Mouse (Mus musculus) intestine, embryonic 16.5 days (tissue): Measurements from ENCODE around the gene Mrrf. TPM values are rescaled to one million over a fixed set of nuclear protein-coding genes. Genes with fewer than 3 reads are reported as not detected.
A peak's percentile ranks its signal among the peaks of the same experiment; 100 is the strongest.
"Not testable (repeated sequence)": the region's sequence is repeated elsewhere in the genome, so short reads cannot be mapped to it uniquely, and the experiment has no call there.

Source experiments
- ATAC-seq: fragments of 200-750 bp; cut with Nextera tagmentation; 2 replicates; pipeline ENCODE4 v1.8.0; 2017; ENCODE audit warnings: moderate TSS enrichment, moderate library complexity
- H3K27ac ChIP-seq: fragments of 300-500 bp; sonication (generic); 2 replicates; pipeline ENCODE4 v1.5.1; 2014; ENCODE audit warnings: mild to moderate bottlenecking, low read length
- H3K27me3 ChIP-seq: fragments of 300-500 bp; sonication (generic); replicated peaks from 2 replicates; pipeline ENCODE4 v1.6.1; 2014; ENCODE audit warnings: low read length, control low read depth, mixed read lengths; ENCODE audit not compliant: control insufficient read depth, insufficient read depth
- H3K36me3 ChIP-seq: fragments of 300-500 bp; sonication (generic); 2 replicates; pipeline ENCODE4 v1.6.1; 2014; ENCODE audit warnings: low read length, control low read depth; ENCODE audit not compliant: control insufficient read depth, insufficient read depth
- H3K4me1 ChIP-seq: fragments of 300-500 bp; sonication (generic); 2 replicates; pipeline ENCODE4 v1.6.1; 2014; ENCODE audit warnings: low read length, control low read depth, mixed read lengths; ENCODE audit not compliant: control insufficient read depth, insufficient read depth
- H3K4me2 ChIP-seq: fragments of 300-500 bp; sonication (generic); 2 replicates; pipeline ENCODE4 v1.6.1; 2014; ENCODE audit warnings: low read depth, low read length, control low read depth
- H3K4me3 ChIP-seq: fragments of 300-500 bp; sonication (generic); 2 replicates; pipeline ENCODE4 v1.5.1; 2014; ENCODE audit warnings: mild to moderate bottlenecking, low read length
- H3K9ac ChIP-seq: fragments of 300-500 bp; sonication (generic); 2 replicates; pipeline ENCODE4 v1.6.1; 2014; ENCODE audit warnings: low read depth, low read length
- H3K9me3 ChIP-seq: fragments of 300-500 bp; sonication (generic); 2 replicates; pipeline ENCODE4 v1.6.1; 2016; ENCODE audit warnings: low read length, control low read depth; ENCODE audit not compliant: control insufficient read depth
- WGBS: fragments of 180-500 bp; shearing (Covaris S2); extraction: QIAGEN DNeasy Blood & Tissue Kit; methylation state at CpG from one replicate; pipeline ENCODE4 v1.1.7; 2014; 5-methylcytosine and 5-hydroxymethylcytosine counted together
- polyA plus RNA-seq: library from polyadenylated mRNA; unstranded; fragments of >200 nt; fragmentation: Nextera tagmentation; extraction: Ambion mirVana; gene quantifications from 2 replicates; pipeline ENCODE4 v1.2.1, GENCODE M21; 2015

The Mrrf gene
- polyA plus RNA-seq, 1 experiment from 2014 or later = 32.3 TPM

DNA sequence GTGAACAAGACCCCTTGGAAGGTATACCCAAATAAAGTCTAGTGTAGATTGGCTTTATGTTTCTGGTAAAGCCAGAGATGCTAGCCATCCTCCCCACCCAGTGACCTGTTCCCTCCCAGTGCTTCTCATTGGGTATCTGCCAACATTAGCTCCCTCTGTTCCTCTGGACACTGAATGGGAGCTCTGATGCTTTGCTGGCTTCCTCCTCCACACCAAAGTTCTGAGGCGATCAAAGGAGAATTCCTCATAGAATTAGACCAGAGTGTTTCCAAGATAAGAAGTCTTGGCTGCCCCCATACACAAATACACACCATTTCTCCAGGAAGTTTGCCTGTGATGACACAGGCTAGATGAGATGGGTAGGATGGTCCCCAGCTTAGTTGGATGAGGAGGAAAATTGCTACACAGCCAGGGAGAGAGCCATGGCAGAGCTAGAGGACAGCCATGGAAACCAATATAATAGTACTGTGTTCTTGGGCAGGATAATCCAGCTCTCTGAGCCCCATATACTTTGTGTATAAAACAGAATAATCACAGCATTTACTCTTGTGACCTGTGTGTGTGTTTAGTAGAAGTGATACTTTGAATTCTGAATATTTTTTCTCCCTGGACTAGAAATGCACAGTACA is 31.9 kb downstream of the Mrrf start:
- Histone ChIP-seq H3K9ac (no peak overlapping the region), H3K27ac (no peak overlapping the region), H3K4me3 (no peak overlapping the region), H3K36me3 (no peaks in the 10 kb centered on the region), H3K9me3 (no peaks in the 10 kb centered on the region), H3K4me2 (no peak overlapping the region), H3K4me1 (no peaks in the 10 kb centered on the region), H3K27me3 (no peaks in the 10 kb centered on the region)
- no peak for ATAC-seq
- WGBS = 76% methylated on average over 1 of the region's 1 CpGs

DNA sequence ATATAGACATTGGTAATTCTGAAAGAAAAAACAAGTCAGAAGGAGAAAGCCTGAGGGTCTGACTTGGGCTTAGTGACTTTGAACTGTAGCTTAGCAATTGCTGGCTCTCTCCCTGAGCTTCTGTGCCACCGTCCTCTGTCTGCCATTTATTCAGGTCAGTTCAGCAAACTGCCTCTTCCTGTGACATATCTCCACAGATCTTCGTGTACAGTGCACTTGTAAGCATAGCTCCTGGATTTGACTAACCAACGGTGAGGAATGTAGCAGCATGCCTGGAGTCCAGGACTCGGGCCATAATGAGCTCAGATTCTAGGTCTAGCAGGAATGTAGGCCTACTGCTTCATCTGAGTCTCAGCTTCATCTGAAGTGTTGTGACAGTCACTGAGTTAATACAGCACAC is 33.0 kb downstream of the Mrrf start:
- no peak for ATAC-seq
- no peak overlapping the region for H3K4me3 ChIP-seq
- 77% methylated on average over 4 of the region's 4 CpGs for WGBS

DNA sequence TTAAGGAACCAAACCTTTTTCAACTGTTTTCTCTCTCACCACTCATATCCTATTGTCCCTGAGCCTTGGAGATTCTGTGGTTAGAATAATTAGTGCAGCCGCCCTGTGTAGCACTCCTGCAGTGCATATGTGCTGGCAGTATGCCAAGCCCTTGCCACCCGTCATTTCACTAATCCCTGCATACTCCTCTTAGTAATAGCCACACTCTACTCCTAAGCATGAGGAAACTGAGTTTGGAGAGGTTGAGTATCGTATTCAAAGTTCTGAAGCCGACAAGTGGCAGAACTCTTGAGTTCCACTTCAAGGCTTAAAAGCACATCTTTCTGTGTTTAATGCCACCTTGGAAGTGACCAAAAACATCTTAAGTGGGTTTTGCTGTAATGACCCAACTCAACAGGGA is 35.9 kb downstream of the Mrrf start:
- Histone ChIP-seq H3K9ac (no peak overlapping the region), H3K4me3 (no peak overlapping the region), H3K9me3 (no peaks in the 10 kb centered on the region), H3K4me1 (no peaks in the 10 kb centered on the region), H3K36me3 (no peaks in the 10 kb centered on the region), H3K27ac (no peak overlapping the region), H3K27me3 (no peaks in the 10 kb centered on the region), H3K4me2 (no peak overlapping the region)
- WGBS = 69% methylated on average over 4 of the region's 4 CpGs
- no peak for ATAC-seq

More for the DNA sequence above, 33.0 kb downstream of the Mrrf start:
- H3K36me3 ChIP-seq = no peaks in the 10 kb centered on the region
- no peaks in the 10 kb centered on the region for H3K27me3 ChIP-seq
- no peaks in the 10 kb centered on the region for H3K9me3 ChIP-seq
- H3K9ac ChIP-seq = no peak overlapping the region
- no peak overlapping the region for H3K27ac ChIP-seq
- no peak overlapping the region for H3K4me2 ChIP-seq
- no peaks in the 10 kb centered on the region for H3K4me1 ChIP-seq

DNA sequence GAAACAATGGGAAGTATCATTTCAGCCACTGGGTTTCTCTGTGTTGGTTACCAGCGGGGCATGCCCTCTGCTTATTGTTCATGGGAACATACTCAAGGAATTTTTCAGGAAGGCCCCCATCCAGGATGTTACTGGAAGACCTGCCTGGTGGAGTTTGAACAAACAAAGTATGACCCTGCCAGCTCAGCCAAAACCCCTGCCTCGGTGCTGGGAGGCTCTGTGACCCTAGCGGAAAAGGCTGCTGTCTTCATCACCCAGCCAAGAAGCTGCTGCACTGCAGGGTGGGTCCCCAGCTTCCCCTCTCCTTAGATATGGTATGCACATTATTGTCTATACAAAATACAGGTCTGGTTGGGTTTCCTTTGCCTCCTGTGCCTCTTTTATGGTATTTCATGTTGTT is 36.4 kb downstream of the Mrrf start:
- Histone ChIP-seq H3K4me3 (no peak overlapping the region), H3K9ac (no peak overlapping the region), H3K4me1 (no peaks in the 10 kb centered on the region), H3K27me3 (no peaks in the 10 kb centered on the region), H3K27ac (no peak overlapping the region), H3K36me3 (no peaks in the 10 kb centered on the region), H3K4me2 (no peak overlapping the region), H3K9me3 (no peaks in the 10 kb centered on the region)
- 77% methylated on average over 3 of the region's 3 CpGs for WGBS
- no peak for ATAC-seq

DNA sequence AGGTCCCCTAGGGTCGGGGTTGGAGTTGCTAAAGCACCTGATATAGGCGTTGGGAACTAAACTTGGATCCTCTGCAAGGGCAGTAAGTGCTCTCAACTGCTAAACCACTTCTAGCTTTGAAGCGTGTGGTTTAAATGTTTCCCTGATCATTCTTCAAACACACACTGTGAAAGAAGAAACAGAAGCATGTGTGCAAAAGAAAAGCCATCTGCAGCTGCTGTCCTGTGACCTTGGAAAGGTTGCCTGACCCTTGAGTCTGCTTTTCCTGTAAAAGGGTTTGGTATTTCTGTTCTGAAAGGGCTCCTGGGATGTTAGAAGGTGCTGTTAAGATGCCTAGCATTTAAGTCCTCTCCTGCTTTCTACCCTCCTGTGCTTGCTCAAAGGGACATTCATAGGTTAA is 43.3 kb downstream of the Mrrf start:
- Histone ChIP-seq H3K4me2 (no peak overlapping the region), H3K27ac (no peak overlapping the region), H3K4me3 (no peak overlapping the region), H3K9me3 (no peaks in the 10 kb centered on the region), H3K4me1 (peaks cover 8% of the 10 kb centered on the region; the same call in 1 of the 2 replicates), H3K27me3 (no peaks in the 10 kb centered on the region), H3K9ac (no peak overlapping the region), H3K36me3 (no peaks in the 10 kb centered on the region)
- ATAC-seq = no peak
- 74% methylated on average over 3 of the region's 3 CpGs for WGBS

DNA sequence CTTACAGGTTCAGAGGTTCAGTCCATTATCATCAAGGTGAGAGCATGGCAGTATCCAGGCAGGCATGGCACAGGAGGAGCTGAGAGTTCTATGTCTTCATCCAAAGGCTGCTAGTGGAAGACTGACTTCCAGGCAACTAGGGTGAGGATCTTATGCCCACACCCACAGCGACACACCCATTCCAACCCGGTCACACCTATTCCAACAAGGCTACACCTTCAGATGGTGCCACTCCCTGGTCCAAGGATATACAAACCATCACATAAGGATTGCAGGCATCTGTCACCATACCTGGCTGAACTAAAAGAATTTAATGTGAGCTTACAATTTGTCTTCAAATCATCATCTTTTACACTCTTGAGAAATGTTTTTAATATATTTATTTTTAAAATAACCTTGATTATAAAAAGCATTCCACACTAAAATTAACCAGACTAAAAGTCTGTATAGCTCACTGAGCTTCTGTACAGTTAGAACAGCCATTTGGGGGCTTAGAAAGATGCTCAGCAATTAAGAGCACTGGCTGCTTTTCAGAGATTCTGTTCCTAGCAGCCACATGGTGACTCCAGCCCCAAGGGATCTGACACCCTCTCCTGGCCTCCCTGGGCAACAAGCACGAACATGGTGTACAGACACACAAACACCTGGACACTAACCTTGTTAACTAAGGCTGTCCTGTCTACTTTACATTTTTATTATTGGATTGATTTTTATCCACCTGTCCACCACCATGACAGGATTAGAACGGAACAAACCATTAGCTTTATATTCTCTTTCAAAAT is 45.6 kb downstream of the Mrrf start:
- not testable (repeated sequence) for ATAC-seq, H3K4me2 ChIP-seq, H3K9me3 ChIP-seq, H3K4me3 ChIP-seq, H3K27me3 ChIP-seq, H3K4me1 ChIP-seq, H3K27ac ChIP-seq, H3K9ac ChIP-seq, H3K36me3 ChIP-seq
- 80% methylated on average over 4 of the region's 4 CpGs for WGBS

DNA sequence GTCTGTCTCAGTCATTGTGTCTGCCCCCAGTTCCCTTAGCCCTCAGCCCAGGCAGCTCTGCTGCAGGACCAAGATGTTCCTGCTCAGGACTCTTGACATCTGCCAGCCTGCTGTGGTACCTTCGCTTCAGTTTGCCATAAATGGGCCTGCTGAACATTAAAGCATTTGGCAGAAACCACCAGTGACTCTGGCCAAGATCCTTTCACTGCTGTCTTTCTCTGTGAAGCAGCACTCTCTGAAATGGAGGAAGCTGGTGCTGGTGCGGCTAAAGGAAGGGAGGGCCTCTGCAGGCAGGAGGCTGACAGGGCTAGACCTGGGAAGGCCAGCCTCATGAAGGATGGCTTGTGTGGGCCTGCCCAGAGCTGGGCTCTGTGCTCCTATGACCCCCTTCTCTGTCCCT is 47.1 kb downstream of the Mrrf start:
- Histone ChIP-seq H3K27ac (no peak overlapping the region), H3K4me3 (no peak overlapping the region), H3K9ac (no peak overlapping the region), H3K9me3 (no peaks in the 10 kb centered on the region), H3K4me2 (no peak overlapping the region), H3K4me1 (peaks cover 8% of the 10 kb centered on the region; the same call in 1 of the 2 replicates), H3K36me3 (no peaks in the 10 kb centered on the region), H3K27me3 (no peaks in the 10 kb centered on the region)
- ATAC-seq = peak; percentile 26; the same call in 1 of the 2 replicates
- 61% methylated on average over 2 of the region's 2 CpGs for WGBS

DNA sequence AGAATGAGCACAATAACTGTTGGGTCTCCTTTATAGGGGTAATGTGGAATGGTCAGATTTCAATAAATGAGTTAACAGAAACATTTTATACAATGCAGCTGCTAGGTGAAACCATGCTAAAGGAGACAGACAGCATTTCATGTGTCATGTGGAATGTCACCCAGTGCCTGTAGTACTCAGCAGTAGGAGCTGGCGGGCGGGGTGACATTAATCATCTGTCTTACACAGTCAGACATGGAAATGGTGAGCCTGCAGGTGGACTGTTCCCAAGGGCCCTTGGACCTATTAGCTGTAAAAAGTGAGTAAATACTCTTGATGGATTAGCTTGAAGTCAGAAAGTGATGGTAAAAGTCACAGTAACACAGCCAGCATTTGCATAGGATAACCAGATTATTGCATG is 48.0 kb downstream of the Mrrf start:
- 90% methylated on average over 2 of the region's 2 CpGs for WGBS
- H3K36me3 ChIP-seq = no peaks in the 10 kb centered on the region
- peaks cover 8% of the 10 kb centered on the region; the same call in 1 of the 2 replicates for H3K4me1 ChIP-seq
- H3K9me3 ChIP-seq = no peaks in the 10 kb centered on the region
- peak; percentile 80 for ATAC-seq
- H3K27ac ChIP-seq = no peak overlapping the region
- H3K9ac ChIP-seq = no peak overlapping the region
- H3K4me2 ChIP-seq = no peak overlapping the region
- no peaks in the 10 kb centered on the region for H3K27me3 ChIP-seq
- H3K4me3 ChIP-seq = no peak overlapping the region

DNA sequence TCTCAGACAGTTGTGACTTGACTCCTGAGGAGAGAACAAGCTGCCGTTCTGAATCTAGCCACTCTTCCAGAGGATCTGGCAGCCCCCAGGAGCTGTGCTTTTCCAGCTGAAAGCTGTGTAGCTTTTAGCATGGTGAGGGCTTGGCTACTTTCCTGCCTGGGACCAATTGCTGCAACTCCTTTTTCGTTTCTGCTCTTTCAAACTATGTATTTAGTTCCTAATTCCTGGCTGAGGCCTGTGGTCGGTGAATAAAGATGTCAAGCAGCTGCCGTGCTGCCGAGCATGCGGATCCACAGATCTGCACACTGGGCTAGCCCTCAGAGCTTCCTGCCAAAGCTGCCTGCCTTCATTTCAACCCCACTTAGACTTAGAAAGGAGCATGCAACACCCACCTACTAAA is 48.7 kb downstream of the Mrrf start:
- no peaks in the 10 kb centered on the region for H3K9me3 ChIP-seq
- no peak overlapping the region; the same call in 1 of the 2 replicates for H3K9ac ChIP-seq
- 59% methylated on average over 6 of the region's 6 CpGs for WGBS
- H3K27ac ChIP-seq = peak overlapping the region; percentile 53; the same call in 1 of the 2 replicates
- H3K27me3 ChIP-seq = no peaks in the 10 kb centered on the region
- ATAC-seq = no peak
- no peak overlapping the region for H3K4me3 ChIP-seq
- H3K4me1 ChIP-seq = peaks cover 8% of the 10 kb centered on the region; the same call in 1 of the 2 replicates
- no peaks in the 10 kb centered on the region for H3K36me3 ChIP-seq
- H3K4me2 ChIP-seq = no peak overlapping the region
